Mouse (Mus musculus) CH12F3 (cell line): Measurements from ENCODE around the gene Smtnl1.

ENCODE experiments used
- in situ Hi-C: fragments of 300-500 bp; cut with MboI; formaldehyde crosslinking; loops from 2 replicates; pipeline ENCODE4 v1.14.3; 2020; ENCODE audit warnings: low sequenced_read_pairs

Smtnl1 gene

DNA sequence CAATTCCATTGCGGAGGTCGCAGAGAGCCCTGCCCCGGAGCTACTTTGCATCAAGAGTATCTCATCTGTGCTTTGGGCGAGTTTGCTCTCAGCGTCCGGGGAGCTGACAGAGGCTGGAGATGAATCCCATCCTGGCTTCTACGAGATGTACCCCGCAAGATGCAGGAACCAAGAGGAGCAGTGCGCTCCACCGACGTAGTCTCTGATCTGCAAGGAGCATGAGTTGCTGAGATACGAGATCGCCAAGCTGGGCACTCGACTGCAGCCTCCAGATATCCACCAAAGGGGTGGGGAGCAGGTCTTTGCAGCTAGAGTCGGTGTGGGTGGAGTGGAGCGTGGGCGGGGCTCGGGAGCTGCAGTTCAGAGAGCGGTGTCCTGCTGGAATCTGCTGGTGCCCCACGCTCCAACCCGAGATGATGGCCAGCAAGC, 23.9 kb downstream of the Smtnl1 start, which contains the start of gene Ube2l6:
Gene Ube2l6 (plus strand): TSS at position 336 of the 429 bp plus-strand sequence.
- in situ Hi-C loops: no loop called here

DNA sequence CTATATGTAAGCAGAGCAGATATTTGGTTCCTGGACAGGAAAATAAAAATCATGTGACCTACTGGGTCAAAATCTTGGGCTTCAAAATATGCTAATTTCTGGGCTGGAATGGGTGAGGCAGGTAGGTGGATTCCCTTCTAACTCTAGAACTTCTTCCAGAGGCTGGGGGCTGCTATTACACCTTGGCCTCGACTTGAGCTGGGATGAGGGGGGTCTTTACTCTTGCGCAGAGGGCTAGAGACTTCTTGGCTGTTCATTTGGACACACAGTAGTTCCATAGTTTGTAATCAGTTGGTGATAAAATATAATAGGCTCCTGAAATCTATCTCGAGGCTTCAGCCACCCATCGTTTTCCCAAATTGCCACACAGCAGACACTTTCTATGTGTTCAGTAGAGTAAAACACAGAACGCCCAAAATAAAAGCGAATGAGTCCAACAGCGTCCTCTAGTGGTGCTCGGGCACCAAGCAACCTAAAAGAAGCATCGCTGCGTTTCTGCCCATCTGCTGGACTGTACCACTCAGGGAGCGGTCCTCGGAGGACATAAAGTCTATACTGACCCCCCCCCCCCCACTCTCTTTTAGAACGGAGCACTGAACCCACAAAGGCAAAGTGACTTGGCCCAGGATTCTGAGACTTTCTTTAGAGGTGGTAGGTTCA, 24.5 kb downstream of the Smtnl1 start:
- in situ Hi-C loops: no loop called here

DNA sequence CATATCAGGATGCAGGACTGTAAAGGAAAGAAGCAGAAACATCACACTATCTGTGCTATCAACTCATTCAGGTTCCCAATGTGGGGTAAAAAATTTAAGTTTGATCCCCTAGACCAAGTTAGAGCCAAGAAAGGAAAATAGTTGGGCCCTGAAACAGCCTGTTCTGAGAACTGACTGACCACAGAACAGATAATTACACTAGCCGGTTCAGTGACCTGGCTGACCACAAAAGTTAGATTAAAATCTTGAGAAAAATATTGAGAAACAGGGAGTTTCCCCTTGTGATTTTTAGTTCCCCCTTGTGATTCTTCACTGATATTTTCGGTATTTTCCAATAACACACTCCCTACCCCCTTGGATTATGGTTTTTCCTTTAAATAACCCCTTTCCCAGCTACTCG, 28.6 kb downstream of the Smtnl1 start:
- in situ Hi-C loops: no loop called here

DNA sequence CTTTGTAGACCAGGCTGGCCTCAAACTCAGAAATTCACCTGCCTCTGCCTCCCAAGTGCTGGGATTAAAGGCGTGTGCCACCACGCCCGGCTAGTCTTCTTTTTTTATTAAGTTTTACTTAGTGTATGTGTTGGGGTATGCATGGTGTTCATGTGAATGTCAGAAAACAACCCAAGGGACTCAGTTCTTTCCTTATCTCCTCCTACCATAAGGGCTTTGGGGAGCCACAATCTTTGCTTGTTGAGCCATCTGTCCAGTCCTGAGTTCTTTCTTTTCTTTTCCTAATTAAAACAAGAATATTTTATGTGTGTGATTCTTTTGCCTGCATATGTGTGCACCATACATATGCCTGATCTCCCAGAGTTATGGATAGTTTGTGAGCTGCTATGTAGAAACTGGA, 29.3 kb downstream of the Smtnl1 start:
- in situ Hi-C loops: no loop called here

DNA sequence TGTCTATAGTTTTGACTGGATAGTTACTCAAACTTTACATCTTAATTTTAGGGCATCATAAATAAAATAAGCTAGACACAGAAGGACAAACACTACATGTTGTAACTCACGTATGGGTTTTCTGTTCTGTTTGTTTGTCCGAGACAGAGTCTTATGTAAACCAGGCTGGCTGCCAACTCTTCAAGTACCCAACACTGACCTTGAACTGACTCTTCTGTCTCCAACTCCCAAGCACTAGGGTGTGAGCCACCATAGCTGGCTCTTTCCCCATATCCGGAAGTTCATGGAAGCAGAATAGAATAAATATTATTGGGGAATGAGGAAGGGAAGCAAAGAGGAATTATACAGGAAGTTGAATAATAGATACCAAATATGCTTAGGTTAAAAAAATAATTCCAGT, 29.9 kb downstream of the Smtnl1 start:
- in situ Hi-C loops: no loop called here

DNA sequence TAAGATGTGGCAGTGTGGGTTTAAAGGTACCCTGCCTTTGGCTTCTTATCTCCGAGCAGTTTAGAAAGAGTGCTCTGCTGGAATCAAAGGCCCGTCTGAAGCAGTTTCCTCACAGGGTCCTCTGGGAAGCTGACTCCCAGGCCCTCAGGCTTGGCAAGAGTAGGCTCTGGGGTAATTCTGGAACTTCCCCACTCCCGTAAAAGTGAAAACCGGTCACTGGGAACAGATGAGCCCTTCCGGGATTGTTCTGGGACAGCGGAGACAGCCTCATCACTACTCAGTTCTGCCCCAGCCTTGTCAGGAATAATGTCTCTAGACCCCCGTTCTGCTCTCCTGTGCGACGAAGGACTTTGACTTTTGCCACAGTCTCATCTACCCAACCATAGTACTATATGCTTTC, 32.0 kb downstream of the Smtnl1 start:
- in situ Hi-C loops: no loop called here

DNA sequence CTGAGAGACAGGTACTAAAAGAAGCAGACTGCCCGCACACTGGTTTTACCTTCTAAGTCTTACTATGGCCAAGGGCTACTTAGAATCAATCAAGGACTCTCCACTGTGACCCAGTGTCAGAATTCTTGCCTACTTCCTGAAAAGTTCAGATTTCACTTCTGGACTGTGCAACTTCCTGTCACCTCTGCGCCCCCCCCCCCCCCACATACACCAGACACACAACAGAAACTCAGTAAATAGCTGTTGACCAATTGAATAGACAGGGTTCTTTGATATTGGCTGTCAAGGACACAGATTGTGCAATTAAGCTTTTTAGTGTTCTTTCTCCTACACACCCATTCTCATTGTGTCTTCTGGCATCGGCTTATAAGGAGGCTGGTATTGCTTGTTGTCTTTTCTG, 34.1 kb downstream of the Smtnl1 start:
- in situ Hi-C loops: no loop called here

DNA sequence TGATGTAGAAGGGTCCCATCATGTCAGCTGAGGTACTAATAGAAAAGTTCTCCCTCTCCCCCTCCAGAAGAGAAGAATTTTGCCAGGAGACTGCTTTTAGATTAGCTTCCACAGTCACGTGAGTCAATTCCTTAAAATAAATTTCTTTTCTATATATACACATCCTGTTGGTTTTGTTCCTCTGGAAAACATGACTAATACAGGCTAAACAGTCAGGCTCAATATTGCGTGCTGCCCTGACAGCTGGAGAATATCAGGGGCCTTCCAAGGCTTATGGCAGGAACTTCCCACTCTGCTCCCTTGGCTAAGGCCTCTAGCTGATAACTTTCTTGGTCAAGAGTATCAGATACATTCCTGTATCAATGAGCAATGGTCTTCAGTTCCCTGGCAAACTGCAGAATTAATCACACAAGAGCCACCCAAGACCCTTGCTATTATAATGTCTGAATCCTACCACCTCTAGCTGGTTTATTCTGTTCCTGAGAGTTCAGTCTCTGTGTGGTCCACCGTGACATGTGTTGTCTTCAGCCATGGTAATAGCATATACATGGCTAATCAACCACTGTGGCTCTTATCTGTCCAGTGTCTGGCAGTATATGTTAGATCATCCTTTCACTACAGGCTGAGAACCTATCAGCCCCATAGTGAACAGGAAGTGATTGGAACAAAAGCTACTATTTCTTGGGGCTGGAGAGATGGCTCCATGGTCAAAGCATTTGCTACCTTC, 38.4 kb downstream of the Smtnl1 start:
- in situ Hi-C loops: no loop called here

DNA sequence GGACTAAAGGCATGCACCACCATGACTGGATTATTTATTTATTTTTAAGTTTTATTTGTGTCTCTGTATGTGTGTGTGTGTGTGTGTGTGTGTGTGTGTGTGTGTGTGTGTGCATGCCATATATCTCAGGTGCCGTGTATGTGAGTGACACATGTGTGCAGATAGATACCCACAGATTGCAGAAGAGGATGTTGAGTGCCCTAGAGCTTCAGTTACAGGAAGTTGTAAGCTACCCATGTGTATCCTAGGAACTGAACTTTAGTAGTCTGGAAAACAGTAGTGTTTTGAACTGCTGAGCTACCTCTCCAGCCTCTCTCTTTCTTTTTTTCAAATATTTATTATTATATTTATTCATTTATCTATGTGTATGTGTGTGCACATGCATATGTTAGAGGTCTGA, 39.1 kb downstream of the Smtnl1 start:
- in situ Hi-C loops: no loop called here

DNA sequence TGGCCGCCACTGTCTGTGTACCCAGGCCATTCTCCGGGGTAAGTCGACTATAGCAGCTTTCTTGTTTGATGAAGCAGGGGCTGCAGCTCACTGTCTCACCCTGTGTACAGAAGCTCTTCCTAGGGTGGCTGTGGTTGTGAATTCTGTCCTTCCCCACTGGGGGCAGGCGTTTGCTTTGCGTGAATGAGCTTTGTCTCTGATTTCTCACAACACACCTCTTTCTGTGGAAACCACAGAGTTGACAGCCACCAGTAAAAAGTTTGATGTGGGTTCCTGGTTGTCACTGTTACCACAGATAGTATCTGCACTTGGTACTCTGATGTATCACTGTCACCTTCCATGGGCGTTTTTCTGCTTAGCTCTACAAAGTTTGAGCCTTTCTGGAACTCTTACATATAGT, 43.2 kb downstream of the Smtnl1 start:
- in situ Hi-C loops: no loop called here

DNA sequence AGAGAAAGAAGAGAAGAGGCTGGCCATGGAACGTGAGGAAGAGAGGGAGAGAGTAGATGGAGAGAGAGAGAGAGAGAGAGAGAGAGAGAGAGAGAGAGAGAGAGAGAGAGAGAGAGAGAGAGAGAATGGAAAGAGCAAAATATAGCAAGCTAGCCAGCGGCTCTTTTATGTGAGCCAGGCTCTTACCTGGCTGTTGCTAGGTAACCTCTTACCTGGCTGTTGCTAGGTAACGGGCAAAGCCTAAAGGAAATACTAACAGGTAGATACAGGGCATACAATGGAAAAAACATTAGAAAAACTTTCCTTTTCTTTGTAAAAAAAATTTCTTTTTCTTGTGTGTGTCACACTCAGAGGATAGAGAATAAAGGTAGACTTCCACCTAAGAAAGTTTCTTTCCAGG, 44.7 kb downstream of the Smtnl1 start:
- in situ Hi-C loops: no loop called here

DNA sequence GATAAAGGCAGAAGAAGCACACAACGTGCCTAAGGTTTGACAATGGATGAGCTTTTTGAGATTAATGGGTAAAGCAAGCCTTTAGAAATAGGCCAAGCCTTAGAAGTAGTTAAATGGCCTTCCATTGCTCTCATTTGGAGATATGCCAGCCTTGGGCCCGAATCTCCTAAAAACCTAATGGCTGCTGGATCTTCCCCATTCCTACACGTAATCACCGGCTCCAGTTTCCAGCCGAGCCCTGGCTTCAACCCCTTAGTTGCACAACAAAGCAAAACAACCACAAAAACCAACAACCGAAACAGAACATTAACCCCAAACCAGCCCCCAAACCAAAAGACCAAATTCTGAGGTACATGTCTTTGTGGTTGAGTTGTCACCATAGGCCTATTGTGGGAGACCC, 46.8 kb downstream of the Smtnl1 start:
- in situ Hi-C loops: no loop called here

DNA sequence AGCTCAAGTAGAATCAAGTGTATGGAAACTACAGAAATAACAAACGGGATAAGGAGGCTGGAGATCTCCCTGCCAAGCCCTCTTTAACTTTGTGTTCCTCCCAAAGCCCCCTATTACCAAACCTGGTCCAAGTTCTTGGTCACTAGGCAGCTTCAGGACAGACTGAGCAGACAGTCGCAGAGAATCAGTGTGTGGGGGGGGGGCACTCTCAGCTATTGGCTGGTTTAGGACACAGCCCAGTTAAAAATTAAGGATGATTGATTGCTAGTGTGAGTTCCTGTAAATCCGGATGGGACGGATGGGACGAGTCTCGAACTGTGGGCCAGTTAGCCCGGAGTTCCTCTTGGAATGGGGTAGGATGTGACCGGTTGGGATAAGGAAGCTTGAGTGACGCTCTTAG, 47.2 kb downstream of the Smtnl1 start, which contains the start of gene Serping1:
Gene Serping1 (minus strand): TSS at position 204 of the 400 bp plus-strand sequence.
- in situ Hi-C loops: no loop called here

DNA sequence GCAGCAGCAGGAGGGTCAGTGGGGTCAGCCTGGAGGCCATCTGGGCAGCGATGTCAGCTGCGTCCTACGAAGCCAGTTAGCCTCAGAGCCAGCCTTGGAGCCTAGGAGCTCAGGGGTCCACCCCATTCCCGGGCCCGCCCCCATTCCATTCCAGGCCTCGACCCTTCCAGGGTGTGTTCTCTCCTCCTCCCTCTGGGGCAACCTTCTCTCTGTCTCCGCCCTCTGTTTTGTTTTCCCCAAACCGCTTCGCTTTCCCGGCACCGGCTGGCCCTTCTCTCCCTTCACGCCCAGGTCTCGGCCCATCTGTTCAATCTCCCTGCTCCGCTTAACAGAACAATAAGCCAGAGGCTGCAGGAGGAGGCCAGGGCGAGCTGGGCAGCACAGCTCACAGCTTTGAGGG, 47.7 kb downstream of the Smtnl1 start:
- in situ Hi-C loops: no loop called here

DNA sequence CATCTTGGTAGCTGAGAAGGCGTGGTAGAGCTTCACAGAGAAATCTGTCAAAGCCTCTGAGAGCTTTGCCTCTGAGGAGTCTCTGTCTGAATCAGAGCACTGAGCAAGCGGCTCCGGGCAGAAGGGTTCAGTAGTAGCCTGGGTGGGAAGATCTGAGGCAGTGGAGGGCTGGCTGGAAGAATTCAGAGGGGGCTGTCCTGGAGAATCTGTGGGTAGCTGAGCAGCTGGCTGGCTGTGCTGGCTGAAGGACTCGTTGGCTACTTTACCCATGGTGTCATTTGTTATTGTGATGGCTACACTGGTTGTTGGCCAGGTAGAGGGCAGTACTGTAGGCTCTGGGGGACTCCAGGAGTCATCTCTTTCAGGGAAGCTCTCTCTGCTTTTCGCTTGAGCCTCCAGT, 49.3 kb downstream of the Smtnl1 start:
- in situ Hi-C loops: no loop called here

DNA sequence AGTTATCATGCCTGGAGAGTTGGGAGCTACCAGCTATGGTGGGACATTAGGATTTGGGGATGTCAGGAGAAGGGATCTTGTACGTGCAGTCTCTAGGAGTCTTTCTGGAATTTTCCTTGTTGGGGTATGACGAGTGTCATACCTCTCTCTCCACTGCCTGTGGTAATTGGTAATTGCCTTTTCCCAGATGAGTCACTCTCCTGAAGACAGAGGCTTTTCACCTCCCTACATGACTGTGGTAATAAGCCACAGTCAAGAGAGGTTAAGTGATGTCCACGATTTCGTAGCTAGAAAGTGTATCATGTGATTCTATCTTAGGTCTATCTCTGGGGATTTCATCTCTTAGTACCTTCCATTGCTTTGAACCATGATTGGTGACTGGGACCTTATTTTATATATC, 50.0 kb downstream of the Smtnl1 start:
- in situ Hi-C loops: no loop called here

DNA sequence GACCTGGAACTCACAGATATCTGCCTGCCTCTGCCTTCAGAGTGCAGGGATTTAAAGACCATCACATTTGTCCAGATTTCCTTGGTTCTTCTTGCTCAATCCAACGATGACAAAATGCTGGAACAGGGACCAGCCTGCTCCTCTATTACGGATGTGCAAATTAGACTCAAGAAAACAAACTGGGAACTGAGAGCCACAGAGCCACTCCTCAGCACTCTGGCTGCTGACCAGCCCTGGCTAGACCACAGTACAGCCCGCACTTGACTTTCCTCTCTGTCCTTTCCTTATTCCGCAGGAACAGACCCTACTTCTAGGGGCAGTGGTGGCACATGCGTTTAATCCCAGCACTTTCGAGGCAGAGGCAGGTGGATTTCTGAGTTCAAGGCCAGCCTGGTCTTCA, 52.0 kb downstream of the Smtnl1 start:
- in situ Hi-C loops: no loop called here

DNA sequence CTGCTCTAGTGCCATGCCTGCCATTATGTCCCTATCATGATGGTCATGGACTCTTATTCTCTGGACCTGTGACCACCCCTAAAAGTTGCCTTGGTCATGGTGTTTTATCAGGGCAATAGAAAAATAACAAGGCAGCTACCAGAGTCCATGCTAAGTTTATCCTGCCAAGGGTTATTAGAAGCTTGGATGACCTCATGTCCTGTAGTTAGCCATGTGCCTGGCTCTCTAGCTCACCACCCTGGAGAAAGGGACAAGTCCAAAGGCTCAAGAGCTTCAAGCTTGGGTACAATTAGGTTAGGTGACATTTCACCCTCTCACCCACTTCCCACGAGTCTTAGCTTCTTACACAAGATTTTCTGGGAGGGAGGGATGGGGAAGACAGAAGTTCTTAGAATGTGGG, 59.6 kb downstream of the Smtnl1 start:
- in situ Hi-C loops: no loop called here

DNA sequence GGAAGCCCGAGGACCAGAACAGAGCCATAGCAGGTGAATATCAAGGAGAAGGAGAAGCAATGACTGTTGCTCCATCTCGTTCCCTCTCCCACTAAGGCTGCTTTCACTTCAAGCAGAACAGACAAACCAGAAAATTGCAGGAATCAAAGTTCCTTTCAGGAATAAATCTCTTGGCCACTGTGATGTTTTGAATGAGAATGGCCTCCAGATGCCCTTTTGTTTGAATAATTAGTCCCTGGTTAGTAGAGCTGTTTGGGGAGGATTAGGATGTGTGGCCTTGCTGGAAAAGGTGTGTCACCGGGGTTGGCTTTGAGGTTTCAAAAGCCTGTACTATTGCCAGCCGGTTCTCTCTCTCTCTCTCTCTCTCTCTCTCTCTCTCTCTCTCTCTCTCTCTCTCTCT, 60.2 kb downstream of the Smtnl1 start:
- in situ Hi-C loops: no loop called here

DNA sequence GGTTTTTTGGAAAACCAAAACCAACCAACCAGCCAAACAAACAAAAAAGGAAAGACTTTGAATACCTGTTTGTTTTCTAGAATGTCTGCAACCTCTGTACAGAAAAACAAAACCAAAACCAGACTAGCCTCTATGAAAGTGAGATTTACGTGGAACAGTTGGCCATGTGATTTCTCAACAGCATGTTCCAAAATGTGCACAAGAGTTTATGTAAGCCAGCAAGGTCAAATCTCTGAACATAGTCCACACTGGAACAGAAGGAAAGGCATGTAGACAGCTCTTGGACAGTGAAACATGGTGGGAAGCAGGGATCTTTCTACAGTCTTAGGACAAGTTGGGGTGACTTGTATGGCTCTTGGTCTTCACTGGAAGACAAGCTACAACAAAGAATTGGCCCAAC, 60.6 kb downstream of the Smtnl1 start:
- in situ Hi-C loops: no loop called here

DNA sequence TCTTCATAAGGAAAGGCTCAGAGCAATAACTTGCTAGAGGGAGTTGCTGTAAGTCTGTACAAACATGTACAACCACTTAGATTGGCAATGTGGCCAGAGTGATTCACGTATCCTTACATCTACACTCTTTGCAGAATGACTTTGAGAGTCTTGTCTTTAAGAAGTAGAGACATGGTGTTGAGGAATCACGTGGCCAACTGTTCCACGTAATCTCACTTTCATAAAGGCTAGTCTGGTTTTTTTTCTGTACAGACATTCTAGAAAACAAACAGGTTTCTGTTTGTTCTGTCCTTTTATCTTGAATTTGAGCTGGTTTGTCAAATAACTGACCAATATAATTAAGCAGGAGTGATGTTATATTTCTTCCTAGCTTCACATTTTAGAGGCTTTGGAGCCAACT, 61.1 kb downstream of the Smtnl1 start:
- in situ Hi-C loops: no loop called here
